Mouse (Mus musculus) right cerebral cortex, postnatal 10 days (tissue): ENCODE measurements around the gene Dnah7c.
A peak's percentile ranks its signal among the peaks of the same experiment; 100 is the strongest.
"Not testable (repeated sequence)": the region's sequence is repeated elsewhere in the genome, so short reads cannot be mapped to it uniquely, and the experiment has no call there.

Source experiments
- DNase-seq, 2 experiments: peaks; one replicate each; pipeline ENCODE4 v3.0.0; 2021; ENCODE audit warnings: low spot score in 2 of 2

Gene Dnah7c

DNA sequence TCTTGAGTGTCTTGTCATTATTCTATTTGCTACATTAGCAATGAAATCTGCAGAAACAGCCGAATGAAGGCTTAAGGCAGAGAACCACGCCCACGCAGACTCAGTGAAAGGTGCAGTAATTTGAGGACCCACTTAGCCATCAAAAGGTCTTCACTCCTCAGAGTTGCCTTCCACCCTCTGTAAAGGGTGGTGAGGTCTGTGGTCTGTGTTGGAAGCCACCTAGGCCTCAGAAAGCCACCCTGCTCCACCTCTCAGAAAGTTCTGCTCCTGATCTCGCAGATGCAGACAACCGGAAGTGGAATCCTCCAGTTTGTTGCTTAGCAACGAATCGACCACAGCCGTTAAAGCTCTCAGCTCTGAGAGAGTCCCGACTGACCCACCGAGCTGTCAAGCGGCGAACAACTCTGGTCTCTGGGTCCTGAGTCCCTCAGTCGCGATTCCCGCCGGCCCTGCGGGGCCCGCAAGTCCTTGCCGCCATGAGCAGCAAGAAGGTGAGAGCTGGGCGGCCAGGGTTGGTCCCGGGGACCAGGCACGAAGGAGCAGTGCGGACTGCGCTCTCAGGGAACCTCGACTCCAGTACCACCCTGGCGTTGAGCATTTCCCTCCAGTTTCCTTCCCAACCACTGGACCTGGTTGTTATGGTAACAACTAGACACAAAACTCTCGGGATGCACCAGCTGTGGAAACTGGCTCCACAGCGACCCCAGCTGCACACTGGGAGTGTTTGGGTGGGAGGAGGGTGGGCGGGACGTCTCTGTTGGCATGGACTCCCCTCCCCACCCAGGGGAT, at the start of gene Dnah7c:
Gene Dnah7c, plus strand, starts transcription at position 456 of the 789 bp plus-strand sequence.
- DNase-seq: peak; percentile 43 to 56

DNA sequence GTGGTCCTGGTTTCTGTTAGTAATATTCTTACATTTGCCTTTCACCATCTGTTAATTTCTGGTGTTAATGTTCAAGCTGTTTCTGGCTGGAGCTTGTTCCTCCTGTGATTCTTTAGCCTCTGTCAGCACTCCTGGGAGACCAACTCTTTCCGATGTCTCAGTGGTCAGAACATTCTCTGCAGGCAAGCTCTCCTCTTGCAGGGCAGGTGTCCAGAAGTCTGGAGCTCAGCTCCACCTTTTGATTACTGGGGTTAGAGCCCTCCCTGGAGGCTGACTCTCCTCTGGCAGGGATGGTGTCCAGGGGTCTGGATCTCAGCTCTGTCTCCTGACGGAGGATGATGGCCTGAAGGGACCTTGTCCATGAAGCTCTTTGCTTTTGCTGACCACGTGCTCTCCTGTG, 44.8 kb upstream of the Dnah7c start:
- not testable (repeated sequence) for DNase-seq

- DNase-seq: not testable (repeated sequence)
These were observed 30.6 kb upstream of the Dnah7c start for GRCm38 (mm10) chr1:46394681-46395297.

- no peak for DNase-seq
These were observed 16.9 kb upstream of the Dnah7c start for GRCm38 (mm10) chr1:46408324-46409115.

GRCm38 (mm10) chr1:46414798-46415197, 10.6 kb upstream of the Dnah7c start:
- DNase-seq: not testable (repeated sequence)

- DNase-seq: not testable (repeated sequence)
These were observed 8.4 kb upstream of the Dnah7c start for GRCm38 (mm10) chr1:46416946-46417345.

- DNase-seq: peak; percentile 39 to 41
These were observed 6.4 kb upstream of the Dnah7c start for GRCm38 (mm10) chr1:46418966-46419365.

DNA sequence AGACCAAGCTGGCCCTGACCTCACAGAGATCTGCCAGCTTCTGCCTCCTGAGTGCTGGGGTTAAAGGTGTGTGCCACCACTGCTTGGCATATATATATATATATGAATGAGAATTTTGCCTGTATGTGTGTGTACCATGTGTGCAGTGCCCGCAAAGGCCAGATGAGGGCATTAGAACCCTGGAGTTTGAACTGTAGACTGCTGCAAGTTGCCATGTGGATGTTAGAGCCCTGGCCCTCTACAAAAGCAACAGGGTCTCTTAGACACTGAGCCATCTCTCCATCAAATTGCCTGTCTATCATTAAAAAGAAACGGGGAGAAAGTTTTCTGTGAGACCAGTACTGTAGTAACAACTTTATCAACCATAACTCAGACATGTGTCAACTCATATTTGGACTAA, 3.0 kb downstream of the Dnah7c start:
- no peak for DNase-seq

- not testable (repeated sequence) for DNase-seq
These were observed 89.3 kb downstream of the Dnah7c start for GRCm38 (mm10) chr1:46514671-46515070.

- no peak for DNase-seq
These were observed 95.6 kb downstream of the Dnah7c start for GRCm38 (mm10) chr1:46521032-46521431.

GRCm38 (mm10) chr1:46526537-46526936, 101.1 kb downstream of the Dnah7c start:
- DNase-seq: not testable (repeated sequence)

DNA sequence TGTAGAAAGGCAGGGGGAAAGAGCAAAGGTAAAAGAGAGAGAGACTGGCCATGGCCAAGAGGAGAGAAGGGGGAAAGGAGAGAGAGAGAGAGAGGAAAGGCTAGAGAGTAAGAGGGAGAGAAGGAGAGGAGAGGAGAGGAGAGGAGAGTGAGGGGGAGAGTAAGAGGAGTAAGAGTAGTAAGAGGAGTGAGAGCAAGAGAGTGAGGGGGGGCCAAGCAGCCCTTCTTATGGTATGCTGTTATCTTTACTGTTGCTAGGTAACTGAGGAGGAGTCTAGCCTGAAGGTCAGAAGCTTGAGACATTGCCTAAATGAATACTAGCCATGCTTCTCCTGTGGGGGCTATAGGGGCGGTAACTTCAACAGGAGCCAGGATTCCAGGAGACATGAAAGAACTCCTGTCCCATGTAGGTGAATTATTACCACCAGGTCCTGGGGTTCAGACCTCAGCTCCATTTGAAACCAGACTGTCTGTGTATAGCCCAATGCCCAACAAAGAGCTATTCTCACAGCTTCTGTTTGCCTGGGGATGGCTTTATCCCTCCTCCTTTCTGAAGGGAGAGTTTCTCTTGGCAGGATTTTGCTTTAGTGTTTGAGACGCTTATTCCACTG, 119.5 kb downstream of the Dnah7c start:
- DNase-seq: no peak

GRCm38 (mm10) chr1:46580385-46580784, 155.0 kb downstream of the Dnah7c start:
- DNase-seq: peak; percentile 26 to 27

- peak in 1 of 2 experiments; percentile 23 for DNase-seq
These were observed 168.4 kb downstream of the Dnah7c start for GRCm38 (mm10) chr1:46593826-46594225.

DNA sequence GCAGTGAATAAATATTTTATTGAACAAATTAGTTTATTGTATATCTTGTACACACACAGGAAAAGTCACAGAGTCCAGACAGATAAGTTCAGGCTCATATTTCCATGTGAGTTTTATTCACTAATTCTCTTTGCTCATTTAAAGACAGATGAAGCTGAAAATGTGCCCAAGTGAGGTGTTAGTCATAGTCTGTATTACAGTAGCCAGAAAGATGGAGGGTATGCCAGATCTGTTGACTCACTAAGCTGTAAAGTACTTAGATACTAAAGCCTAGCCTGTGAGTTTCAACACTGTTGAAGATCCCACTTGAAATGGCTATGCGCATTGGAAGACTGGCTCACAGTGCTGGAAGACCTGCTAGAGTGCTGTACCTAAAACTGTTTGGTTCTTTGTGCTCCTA, 171.0 kb downstream of the Dnah7c start:
- not testable (repeated sequence) for DNase-seq

DNA sequence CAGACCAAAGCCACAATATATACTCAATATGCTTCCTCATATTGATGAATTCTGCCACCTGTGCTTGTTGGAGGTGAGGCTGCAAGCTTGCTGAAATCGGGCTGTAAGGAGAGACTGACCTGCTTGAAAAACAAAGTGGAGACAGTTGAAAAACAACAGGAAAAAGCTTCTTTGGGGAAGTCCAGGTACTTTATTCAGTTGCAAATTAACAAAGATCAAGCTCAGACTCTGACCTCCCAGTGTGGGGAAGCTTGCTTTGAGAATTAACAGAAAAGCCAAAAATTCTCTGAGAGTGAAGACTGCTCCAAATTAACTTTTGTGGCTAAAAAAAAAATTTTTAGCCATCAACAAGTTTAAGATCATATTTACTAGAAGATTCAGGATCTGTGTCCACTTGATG, 194.9 kb downstream of the Dnah7c start:
- no peak for DNase-seq

DNA sequence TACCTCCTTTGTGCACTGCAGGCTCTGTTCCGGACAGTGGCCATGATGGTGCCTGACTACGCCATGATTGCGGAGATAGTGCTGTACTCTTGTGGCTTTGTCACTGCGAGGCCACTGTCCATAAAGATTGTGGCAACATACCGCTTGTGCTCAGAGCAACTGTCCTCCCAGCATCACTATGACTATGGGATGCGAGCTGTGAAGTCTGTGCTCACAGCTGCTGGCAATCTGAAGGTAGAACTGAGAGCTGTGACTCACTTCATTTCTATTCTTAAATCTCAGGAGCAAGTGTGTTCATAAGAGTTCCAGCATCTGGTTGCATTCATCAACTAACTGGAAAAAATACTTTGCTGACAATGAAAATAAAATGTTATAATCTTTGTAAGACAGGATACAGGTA, 200.5 kb downstream of the Dnah7c start:
- DNase-seq: not testable (repeated sequence)

DNA sequence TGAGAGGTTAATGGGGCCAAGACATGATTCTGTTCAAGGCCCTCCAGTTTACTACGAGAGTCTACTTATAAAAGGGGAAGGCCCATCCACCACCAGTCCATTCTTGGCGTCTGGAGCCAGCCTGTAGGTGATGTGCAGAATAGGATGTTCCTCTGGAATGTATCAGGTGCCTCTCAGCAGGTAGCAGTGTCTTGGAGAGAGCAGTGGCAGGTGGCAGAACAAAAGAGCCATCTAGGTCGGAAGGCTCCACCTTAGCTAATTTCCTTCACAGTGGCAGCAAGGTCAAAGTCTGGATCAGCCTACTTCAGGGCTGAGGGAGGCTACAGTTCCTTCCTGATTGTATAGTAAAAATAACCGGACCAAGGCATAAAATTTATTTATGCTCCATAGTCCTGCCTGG, 224.4 kb downstream of the Dnah7c start:
- DNase-seq: not testable (repeated sequence)

- not testable (repeated sequence) for DNase-seq
These were observed 227.3 kb downstream of the Dnah7c start for GRCm38 (mm10) chr1:46652721-46653120.

DNA sequence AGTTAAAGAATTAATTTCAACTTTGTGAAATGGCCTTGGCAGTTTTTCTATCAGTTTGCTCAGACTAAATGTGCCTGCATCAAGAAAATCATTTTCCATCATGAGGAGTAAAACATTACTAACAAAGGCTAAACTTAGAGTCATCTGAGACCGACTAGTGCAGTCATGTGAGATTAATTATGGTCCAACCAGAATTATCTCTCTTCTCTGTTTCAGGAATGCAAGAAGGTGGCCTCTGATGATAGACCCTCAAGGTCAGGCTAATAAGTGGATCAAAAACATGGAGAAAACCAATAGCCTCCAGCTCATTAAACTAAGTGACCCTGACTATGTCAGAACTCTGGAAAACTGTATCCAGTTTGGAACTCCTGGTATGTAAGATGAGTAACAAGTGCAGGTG, 299.4 kb downstream of the Dnah7c start:
- not testable (repeated sequence) for DNase-seq

- DNase-seq: no peak
These were observed 299.9 kb downstream of the Dnah7c start for GRCm38 (mm10) chr1:46725266-46725665.

- peak in 1 of 2 experiments; percentile 32 for DNase-seq
These were observed 300.3 kb downstream of the Dnah7c start for GRCm38 (mm10) chr1:46725719-46726118.
